Mouse (Mus musculus): Measurements from ENCODE around the gene Zfp184.

The Zfp184 gene

DNA sequence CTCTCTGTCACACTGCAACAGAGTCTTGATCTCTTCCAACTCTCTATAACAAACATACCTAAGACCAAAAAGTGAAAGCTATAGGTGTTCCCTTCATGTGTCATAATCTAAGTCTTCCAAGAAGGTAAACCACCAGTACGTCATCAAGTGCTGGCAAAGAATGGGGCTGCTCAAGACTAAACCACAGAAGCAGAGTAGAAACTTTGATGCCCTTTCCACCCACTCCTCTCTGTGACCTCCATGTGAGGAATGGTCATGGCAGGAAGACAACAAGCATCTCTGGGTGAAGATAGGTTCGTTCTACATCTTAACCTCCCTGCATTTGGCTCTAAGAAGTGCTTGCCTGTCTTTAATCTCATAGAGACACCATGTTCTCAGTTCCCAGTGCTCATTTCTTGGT is 39.6 kb downstream of the Zfp184 start:
- no peak for DNase-seq (ENCODE audit: low spot score in 2 of 2)

DNA sequence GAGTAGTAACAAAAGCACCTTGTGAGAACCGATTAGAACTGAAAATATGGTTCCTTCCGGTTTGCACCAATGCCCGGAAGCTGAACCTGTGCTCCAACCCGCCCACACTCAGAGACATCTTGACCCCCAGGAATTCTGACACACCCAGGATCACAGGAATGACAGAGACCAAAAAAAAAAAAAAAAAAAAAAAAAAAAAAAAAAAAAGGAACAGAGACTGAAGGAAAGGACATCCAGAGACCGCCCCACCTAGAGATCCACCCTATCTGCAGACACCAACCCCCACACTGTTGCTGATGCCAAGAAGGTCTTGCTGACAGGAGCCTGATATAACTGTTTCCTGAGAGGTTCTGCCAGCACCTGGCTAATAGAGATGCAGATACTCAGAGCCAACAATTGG is 47.7 kb downstream of the Zfp184 start:
- no peak for DNase-seq (ENCODE audit: low spot score in 2 of 2)

DNA sequence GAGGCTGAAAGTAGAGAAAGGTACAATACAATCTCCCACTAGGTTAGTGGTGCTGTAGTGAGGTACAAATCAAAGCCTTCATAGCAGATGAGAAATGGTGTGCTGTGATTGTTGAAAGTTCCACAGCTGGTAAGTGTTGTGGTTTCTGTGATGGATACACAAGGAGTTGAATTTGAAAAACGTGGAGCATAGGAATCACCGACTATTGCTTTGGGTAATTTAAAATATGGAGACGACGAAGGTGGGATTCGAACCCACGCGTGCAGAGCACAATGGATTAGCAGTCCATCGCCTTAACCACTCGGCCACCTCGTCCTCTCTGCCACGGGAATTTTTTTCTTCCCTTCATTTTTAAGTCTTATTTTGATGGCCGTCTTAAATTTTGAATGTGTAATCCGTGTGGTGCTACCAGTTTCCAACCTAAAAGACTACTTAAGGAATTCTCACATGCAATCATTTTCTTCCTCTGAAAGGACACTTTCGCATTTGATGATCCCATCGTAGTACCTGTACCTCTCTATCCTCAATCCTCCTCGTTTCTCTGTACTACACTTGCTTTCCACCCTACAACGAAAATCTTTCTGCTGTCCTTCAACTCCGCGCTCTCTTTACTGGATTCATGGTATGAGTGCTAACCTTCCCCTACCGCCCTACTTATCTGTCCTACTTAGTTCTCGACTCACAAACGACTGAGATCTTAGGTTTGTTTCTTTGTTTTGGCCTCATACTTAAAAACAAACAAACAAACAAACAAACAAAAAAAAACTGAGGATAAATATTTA is 49.3 kb downstream of the Zfp184 start:
- DNase-seq (ENCODE audit: low spot score in 2 of 2) = no peak

DNA sequence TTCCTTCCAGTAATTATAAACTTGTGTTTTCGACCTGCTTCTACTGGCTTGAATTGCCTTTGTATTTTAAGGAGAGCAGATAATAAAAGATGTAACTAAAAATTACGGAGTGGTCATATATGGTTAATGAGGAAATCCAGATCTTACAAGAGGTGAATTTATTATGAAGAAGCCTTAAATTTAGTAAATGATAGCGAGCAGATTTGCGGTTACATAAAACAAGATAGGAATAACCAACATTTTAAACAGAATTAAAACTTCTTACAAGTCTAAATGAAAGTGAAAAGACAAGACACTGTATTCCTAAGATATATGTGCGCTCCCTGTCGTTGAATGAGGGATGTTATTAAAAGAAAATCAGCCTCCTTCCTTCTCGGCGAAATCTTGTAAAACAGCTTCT is 50.0 kb downstream of the Zfp184 start:
- no peak for DNase-seq (ENCODE audit: low spot score in 2 of 2)

DNA sequence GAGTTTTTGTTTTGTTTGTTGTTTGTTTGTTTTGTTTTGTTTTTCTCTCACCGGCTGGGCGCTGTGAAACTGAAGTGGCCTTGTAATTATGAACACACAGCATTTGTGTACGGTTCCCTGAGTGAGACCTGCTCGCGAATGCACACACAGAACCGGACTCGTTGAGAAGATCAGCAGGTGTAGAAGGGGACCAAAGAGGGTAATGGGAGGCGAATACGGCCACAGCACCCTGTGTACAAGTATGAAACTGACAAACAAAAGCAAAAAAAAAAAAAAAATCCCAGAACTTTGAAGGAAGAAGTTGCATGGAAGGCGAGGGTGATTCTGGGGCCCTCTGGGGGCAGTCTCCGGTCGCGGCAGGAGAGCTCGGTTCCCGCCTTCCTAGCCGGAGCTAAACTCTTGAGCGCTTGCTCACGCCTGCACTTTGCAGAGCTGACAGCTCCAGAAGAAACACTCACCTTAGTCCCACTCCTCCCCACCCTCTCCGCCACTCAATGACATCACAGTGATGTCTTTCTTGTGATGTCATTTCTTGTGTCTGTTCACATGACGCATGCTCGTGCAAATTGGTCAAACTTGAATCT is 50.5 kb downstream of the Zfp184 start:
- no peak for DNase-seq (ENCODE audit: low spot score in 2 of 2)

DNA sequence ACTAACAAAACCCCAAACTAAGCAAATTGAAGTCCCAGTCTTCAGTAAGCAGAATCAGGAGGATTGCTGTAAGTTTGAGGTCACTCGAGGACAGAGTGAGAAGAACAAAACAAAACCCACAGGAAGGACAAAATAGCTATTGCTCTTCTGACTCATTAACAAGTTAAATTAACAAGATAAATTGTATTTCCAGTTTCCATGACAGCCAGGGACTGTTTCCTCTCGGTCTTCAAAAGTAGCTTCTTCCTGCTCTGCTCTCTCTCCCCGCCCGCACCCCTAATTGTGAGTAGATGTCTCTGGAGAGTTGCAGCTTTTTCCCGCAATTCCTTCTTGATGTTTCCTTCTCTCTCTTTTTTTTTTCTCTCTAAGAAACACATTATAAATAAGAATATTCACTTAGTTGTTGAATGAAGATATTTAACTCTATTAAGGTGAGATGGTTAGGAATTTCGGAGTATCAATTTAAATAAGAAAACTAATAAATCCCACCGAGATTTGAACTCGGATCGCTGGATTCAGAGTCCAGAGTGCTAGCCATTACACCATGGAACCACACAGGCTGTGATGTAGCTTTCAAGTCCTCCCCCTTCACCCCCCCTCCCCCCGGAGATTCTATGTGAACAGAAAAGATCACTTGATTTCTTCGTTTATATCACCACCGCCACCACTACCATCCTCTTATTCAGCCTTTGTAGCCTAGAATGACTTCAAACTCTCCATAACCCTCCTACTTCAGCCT is 51.4 kb downstream of the Zfp184 start:
- no peak for DNase-seq (ENCODE audit: low spot score in 2 of 2)

DNA sequence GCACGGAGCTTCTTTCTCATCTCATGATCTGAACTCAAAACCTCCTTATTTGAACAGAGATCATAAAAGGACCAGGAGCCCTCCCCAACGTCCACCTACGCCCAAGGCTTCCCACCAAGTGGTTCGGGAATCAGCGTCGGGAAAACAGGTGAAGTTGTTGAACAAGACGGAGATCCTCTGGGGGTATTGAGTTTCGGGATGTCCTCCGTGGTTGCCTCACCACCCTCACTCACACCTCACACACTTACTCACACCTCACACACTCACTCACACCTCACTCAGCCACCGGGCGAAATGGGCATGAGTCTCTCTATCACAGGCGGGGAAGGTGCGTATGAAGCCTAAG is 51.9 kb downstream of the Zfp184 start:
- no peak for DNase-seq (ENCODE audit: low spot score in 2 of 2)

DNA sequence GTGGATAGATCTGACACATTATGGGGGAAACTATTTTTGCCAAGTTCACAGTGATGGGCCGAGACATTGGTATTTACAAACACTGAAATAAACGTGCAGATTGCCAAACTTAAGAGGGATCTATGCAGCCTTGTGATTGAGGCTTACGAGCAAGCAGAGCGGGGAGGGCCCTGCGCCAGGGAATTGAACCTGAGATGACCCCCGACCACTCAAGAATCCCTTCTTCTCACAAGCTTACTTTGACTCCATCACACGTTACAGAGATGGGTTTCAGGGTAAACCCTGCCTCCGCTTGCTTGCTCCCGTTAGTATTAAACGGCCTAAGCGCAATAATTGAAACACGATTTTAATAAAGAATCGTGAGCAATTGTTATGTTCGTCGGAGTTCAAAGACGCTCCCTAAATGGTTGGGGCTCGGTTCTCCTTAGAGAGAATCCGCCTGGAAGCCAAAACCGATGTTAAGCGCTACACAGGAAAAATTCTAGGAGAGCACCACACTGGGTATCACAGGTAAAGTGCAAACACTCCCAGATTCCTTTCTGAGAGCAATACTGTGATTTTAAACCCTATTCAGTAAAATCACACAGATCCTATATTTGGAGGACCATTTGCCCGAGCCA is 52.4 kb downstream of the Zfp184 start:
- DNase-seq (ENCODE audit: low spot score in 2 of 2) = no peak

DNA sequence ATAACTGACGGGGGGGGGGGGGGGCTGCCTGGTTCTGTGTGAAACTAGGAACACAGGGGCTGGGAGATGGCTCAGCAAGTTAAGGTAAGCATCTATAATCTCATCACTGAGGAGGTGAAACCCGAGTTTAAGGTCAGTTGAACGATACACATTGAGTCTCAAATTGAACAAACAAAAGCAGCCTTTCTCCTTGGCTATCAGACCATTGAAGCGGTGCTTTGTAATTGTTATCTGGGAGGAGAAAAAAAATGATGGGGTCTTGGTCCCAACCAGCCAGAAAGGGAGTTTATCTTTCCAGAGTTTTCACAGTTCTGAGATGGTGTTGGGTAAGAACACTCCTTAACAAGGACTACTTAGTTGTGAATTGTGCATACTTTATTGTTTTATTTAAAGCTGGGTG is 52.9 kb downstream of the Zfp184 start:
- no peak for DNase-seq (ENCODE audit: low spot score in 2 of 2)

DNA sequence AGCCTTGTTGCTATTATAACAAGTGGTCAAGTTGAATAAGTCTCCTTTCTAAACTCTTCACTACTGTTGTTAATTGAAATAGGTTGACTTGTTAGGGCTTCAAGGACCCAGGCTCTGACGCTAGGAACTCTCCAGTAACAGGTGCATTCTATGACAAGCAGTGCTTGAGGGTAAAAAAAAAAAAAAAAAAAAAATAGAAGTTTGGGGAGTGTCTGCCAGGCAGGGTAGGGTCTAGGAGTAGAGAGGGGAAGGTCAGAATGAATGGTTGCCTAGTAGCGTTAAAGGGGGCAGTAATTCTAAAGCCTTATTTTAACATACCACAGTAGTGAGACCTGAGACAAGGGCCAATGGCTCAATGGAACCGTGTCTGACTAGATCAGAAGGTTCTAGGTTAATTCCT is 53.5 kb downstream of the Zfp184 start:
- DNase-seq (ENCODE audit: low spot score in 2 of 2) = no peak

DNA sequence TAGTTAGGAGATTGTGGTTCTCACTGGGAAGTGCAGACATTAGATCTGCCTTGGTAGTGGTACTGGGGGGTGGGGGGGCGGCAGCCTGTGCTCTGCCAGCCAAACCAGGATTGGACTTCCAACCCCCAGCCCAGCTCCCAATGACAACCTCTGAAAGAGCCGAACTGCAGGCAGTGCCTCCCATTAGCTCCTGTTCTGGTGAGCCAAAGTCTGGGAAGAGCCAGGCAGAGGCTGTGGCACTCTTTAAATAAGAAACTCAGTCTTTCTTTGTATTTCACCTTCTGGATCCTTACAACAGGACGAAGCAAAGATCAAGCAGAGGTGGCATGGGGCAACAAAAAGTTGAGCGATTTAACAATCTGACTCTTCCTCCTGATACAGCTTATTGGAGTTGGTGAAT is 54.3 kb downstream of the Zfp184 start:
- DNase-seq (ENCODE audit: low spot score in 2 of 2) = no peak

DNA sequence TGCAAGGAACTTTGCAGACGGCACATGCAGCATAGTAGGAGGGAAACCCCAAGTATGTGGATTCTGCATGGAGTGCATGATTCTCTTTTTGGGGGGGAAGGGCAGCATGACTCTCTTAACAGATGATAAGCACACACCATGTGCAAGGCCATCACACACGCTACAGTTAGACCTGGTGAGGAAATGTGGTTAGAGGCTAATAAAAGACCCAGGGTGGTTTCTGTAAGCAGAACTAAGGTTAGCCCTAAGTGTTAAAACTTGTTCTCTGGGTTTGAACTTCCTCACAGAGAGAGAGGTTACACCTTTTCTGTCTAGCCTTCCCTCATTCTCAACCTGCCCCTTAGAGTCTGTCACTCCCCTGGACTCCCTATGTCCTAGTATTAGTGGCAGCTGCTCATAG is 56.5 kb downstream of the Zfp184 start:
- DNase-seq (ENCODE audit: low spot score in 2 of 2) = no peak

DNA sequence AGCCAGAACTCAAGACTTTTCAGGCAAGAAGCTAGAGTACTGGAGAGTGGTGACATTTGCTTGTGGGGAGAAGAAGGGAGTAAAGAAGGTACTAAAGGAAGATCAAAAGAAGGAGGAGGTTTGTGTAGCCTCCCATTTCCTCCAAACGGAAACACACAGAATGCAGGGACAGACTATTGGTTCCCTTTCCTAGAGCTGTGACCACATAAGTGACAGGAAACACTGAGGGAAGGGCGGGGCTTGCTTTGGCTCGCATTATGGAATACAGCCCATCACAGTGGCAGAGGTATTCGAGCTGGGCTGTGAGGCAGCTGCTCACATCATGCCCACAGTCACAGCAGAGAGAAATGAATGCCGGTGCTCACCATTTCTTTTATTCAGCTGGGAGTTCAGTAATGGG is 56.9 kb downstream of the Zfp184 start:
- no peak for DNase-seq (ENCODE audit: low spot score in 2 of 2)

DNA sequence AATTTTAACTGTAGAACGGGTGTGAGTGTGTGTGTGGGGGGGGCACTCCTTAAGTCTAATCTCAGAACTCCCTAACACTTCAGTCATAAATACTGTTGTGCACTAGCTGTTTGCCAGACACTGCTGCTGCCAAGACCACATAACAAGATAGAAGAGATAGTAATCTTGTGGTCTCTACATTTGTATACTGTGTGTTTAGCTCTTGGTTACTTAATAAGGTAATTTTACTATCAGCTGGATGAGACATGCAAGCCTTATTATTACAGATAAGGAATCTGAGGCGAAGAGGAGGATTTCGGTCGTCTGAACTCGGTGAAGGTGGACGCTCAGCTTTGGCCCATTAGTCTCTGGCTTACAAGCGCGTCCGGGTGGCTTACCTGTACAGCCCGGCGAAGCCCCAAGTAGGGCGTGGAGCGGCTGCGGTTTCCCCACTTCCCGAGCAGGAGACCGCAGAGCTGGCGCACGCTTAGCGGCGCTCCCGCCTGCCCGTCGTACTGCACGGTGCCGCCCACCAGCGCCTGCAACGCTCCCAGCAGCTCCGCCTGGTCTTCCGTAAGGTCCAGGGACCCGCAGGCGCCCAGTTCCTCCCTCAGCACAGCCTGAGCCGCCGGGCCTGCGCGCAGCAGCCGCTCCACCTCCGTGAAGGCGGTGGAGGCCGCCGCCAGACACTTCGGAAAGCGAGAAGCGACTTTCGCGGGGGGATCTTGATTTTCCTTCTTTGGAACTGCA is 60.9 kb downstream of the Zfp184 start:
- no peak for DNase-seq (ENCODE audit: low spot score in 2 of 2)

DNA sequence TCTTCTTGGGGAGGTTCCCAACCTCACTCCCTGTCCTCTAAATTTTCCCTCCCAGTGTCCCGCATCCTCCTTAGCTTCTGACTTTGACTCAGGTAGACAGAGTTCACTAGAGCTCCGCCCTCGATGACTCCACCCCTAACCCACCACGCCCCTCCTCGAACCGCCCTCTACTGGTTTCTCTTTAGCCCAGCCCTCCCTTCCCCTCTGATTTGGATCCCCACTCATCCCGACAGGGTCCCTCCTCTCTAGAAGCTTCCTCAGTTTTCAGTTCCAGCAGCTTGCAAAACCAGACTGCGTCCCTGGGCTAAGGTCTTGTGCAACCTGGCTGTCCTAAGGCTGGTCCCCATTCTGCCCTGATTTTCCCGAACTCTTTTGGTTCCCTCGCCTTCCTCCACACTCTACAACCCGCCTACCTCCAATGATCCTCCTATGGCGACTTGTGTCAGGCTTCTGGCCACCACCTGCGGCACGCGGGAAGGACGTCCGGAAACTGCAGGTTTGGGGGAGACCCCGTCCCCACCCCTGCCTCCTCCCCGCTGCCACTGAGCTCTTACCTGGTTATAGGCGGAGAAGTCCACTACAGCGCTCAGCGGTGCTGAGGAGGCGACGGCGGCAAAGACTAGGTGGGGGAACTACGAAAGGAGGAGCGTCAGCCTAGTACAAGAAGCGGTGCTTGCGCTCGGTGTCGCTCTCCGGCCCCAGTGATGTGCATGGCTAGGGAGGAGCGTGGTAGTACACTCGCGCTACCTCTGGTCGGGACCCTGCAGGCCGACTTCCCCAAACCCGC is 61.6 kb downstream of the Zfp184 start:
- no peak for DNase-seq (ENCODE audit: low spot score in 2 of 2)

DNA sequence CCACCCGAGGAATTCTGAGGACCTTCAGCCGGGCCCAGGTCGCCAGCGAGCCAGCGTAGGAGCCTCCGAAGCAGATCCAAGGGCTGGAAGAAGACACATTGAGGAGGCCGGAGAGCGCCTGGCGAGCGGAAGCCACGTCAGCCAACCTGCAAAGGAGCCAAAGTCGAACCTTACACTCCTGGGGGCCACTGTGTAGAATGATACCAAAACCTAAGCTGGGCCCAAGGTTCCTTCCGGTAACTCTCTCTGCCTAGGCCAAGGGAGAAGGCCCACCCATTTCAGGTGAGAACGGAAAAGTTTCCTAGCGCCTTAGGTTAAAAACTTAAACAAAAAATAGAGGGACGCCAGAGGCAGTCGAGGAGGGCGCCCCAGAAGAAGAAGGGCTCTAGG is 62.2 kb downstream of the Zfp184 start:
- DNase-seq (ENCODE audit: low spot score in 2 of 2) = no peak

DNA sequence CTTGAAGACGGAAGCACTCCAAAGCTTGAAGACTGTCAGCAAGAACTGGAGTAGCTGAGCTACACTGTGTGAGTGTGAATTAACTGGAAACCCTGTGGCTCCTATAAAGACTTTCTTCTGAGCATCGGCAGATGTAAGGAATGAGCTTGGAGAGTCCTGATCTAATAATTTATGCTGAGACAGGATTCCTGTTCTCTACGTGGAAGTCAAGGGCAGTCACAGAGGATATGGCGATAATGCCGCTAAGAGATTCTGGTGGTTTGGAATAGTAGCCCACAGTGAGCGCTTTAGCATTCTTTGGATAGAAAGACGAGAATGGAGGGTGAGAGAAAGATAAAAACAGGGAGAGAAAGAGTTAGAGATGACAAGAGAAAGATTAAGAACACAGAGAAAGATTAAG is 63.0 kb downstream of the Zfp184 start:
- no peak for DNase-seq (ENCODE audit: low spot score in 2 of 2)

DNA sequence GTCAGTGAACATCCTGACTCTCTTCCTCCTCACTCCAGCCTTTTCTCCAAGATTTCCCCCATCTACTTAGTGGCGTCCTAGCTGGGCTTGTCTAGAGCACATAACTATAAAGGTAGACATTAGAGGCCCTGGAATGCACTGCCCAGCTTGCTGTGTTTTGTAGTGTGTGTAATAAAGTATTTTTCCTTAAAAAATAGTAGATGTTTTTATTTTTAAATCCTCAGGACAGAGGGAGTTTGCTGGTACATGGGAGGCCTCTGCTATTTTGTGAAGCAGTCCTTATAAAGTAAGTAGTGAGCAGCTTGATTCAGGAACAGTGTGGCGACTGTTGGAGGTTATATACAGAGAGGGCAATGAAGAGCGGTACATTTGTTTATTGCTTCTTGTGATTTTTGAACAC is 63.8 kb downstream of the Zfp184 start:
- no peak for DNase-seq (ENCODE audit: low spot score in 2 of 2)

DNA sequence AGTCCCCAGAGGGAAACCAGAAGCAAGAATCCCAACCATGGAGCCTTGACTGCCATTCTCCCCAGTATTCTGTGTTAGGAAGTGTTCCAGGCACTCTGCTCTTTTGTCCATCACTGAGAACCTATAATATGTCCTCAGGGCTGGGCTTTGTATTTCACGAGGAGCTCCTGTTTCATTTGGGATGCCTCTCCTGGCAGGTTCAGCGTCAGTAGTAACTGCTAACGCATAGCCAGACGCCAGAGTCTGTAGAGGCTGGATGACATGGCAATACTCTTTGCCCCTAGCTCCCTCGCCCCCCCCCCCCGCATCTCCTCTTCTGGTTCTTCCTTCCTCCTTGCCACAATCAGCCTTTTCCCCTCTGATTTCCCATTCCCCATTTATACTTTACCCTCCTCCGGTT is 64.7 kb downstream of the Zfp184 start, which contains the start of gene Prss16:
Prss16 (minus strand) TSS at position 101 of the 400 bp plus-strand sequence.
- no peak for DNase-seq (ENCODE audit: low spot score in 2 of 2)

Data from frontal cortex, postnatal 14 days (tissue).